Mouse (Mus musculus) large intestine, adult 2 months (tissue): ENCODE data around the gene Sult2a2. TPM values are rescaled to one million over a fixed set of nuclear protein-coding genes. Genes with fewer than 3 reads are reported as not detected.
"Not testable (repeated sequence)": the region's sequence is repeated elsewhere in the genome, so short reads cannot be mapped to it uniquely, and the experiment has no call there.

ENCODE experiments used
- DNase-seq: peaks from one replicate; pipeline ENCODE4 v3.0.0-alpha.2; 2012; ENCODE audit warnings: low read depth, low spot score
- WGBS: fragments of 180-500 bp; shearing (Covaris S2); methylation state at CpG from one replicate; pipeline ENCODE4 v1.1.7; 2018; 5-methylcytosine and 5-hydroxymethylcytosine counted together
- polyA plus RNA-seq: library from polyadenylated mRNA; depleted of rRNA; stranded (reverse); fragments of >200 nt; gene quantifications from 2 replicates; pipeline ENCODE4 v1.2.3, GENCODE M21; 2012; rRNA removed

The Sult2a2 gene
- polyA plus RNA-seq: not detected in 2 replicates

- not testable (repeated sequence) for DNase-seq
- 76% methylated on average over 1 of the region's 2 CpGs for WGBS
These were observed at the start of gene Sult2a2 for GRCm38 (mm10) chr7:13733205-13733604. Sult2a2 (plus strand) TSS chr7:13733505.

GRCm38 (mm10) chr7:13813913-13814312 is 80.6 kb downstream of the Sult2a2 start:
- no peak for DNase-seq
- WGBS: 88% methylated on average over 1 of the region's 1 CpGs

Other genes starting within 250 kb of the Sult2a2 start
- gene Bsph2, start 162.4 kb upstream of the Sult2a2 start, polyA plus RNA-seq: not detected in 2 replicates
- not detected in 2 replicates for gene Sult2a5, start 109.5 kb upstream of the Sult2a2 start, polyA plus RNA-seq
- gene Sult2a1, start 103.9 kb downstream of the Sult2a2 start, polyA plus RNA-seq: not detected in 2 replicates